Mouse (Mus musculus) forebrain, postnatal 0 days (tissue): ENCODE measurements around the gene Ccdc12. TPM values are rescaled to one million over a fixed set of nuclear protein-coding genes. Genes with fewer than 3 reads are reported as not detected.

Experiments
- ATAC-seq: fragments of 200-750 bp; cut with Nextera tagmentation; 2 replicates; pipeline ENCODE4 v1.8.0; 2017; ENCODE audit warnings: mild to moderate bottlenecking, moderate library complexity
- DNase-seq: peaks from one replicate; pipeline ENCODE4 v3.0.0-alpha.2; 2015
- H3K27ac ChIP-seq: fragments of 300-500 bp; sonication (generic); 2 replicates; pipeline ENCODE4 v1.5.1; 2014; ENCODE audit warnings: low read depth, mild to moderate bottlenecking, antibody characterized with exemption, low read length, moderate library complexity, mixed read lengths
- H3K27me3 ChIP-seq: fragments of 300-500 bp; sonication (generic); 2 replicates; pipeline ENCODE4 v1.6.1; 2014; ENCODE audit warnings: mild to moderate bottlenecking, low read length, mixed read lengths; ENCODE audit not compliant: insufficient read depth
- H3K36me3 ChIP-seq: fragments of 300-500 bp; sonication (generic); 2 replicates; pipeline ENCODE4 v1.6.1; 2014; ENCODE audit warnings: mild to moderate bottlenecking, moderate library complexity; ENCODE audit not compliant: insufficient read depth
- H3K4me1 ChIP-seq: fragments of 300-500 bp; sonication (generic); 2 replicates; pipeline ENCODE4 v1.6.1; 2014; ENCODE audit warnings: antibody characterized with exemption; ENCODE audit not compliant: insufficient read depth
- H3K4me2 ChIP-seq: fragments of 300-500 bp; sonication (generic); 2 replicates; pipeline ENCODE4 v1.6.1; 2014; ENCODE audit warnings: low read depth, mild to moderate bottlenecking, moderate library complexity
- H3K4me3 ChIP-seq: fragments of 300-500 bp; sonication (generic); 2 replicates; pipeline ENCODE4 v1.5.1; 2014; ENCODE audit warnings: low read depth, low read length, mixed read lengths
- H3K9ac ChIP-seq: fragments of 300-500 bp; sonication (generic); 2 replicates; pipeline ENCODE4 v1.6.1; 2014; ENCODE audit warnings: mild to moderate bottlenecking
- H3K9me3 ChIP-seq: fragments of 300-500 bp; sonication (generic); 2 replicates; pipeline ENCODE4 v1.6.1; 2016; ENCODE audit warnings: low read length
- CTCF ChIP-seq: sonication (generic); IDR thresholded peaks from 2 replicates; pipeline ENCODE4 v1.5.1; 2016; ENCODE audit warnings: antibody characterized with exemption, control low read depth, low read depth
- WGBS: fragments of 180-500 bp; shearing (Covaris S2); extraction: QIAGEN DNeasy Blood & Tissue Kit; methylation state at CpG from one replicate; pipeline ENCODE4 v1.1.7; 2014; 5-methylcytosine and 5-hydroxymethylcytosine counted together
- polyA plus RNA-seq: library from polyadenylated mRNA; unstranded; fragments of >200 nt; fragmentation: Nextera tagmentation; extraction: Ambion mirVana; gene quantifications from 2 replicates; pipeline ENCODE4 v1.2.1, GENCODE M21; 2015
- total RNA-seq: library from RNA; depleted of rRNA; stranded (reverse); fragments of >200 nt; gene quantifications from 2 replicates; pipeline ENCODE4 v1.2.3, GENCODE M21; 2014

Gene Ccdc12
- total and polyA plus RNA-seq, 2 experiments from 2014 or later, result 38.4 to 104 TPM

DNA sequence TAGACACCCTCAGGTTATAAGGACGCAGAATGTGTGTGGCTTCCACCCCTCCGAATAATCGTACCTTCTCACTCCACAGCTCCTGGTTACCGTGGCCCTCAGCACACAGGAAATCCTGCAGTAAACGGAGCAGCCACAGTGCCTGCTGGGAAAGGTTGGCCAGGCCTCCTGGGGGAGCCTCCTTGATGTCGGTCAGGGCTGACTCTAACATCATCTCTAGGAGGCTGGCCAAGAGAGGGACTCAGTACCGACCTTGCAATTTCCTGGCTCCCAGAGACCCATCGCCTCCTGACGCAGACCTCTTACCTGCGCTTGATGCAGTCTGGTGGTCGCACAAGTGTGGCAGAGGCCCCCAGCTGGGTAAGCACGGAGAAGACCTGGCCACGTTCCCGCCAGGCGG, 23.6 kb upstream of the Ccdc12 start:
- DNase-seq (no peak), ATAC-seq (no peak)
- no peaks in the 10 kb centered on the region for H3K4me1 ChIP-seq
- H3K36me3 ChIP-seq, result peaks cover 4% of the 10 kb centered on the region
- WGBS, result 88% methylated on average over 15 of the region's 15 CpGs
- no peak overlapping the region for H3K4me2 ChIP-seq
- no peaks in the 10 kb centered on the region for H3K9me3 ChIP-seq
- TF ChIP-seq CTCF, result no peak
- H3K9ac ChIP-seq, result no peak overlapping the region
- no peak overlapping the region for H3K27ac ChIP-seq
- no peaks in the 10 kb centered on the region for H3K27me3 ChIP-seq
- no peak overlapping the region for H3K4me3 ChIP-seq

DNA sequence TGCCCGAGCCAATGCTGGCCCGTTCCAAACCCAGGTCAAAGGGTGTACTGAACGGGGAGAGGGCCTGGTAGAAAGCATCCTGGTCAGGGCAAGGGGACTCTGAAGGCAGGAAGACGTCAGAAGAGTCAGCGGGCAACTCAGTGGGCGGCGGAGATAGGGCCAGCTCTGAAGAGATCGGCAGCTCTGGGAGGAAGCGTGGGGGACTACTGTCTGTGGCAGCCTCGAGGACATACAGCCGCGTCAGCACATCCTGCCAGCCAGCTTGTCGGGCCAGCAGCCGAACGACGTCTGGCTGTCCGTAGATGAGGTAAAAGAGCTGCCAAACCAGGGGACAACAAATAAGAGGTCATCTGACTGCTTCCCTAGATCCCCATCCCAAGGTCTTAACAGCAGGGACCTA, 22.4 kb upstream of the Ccdc12 start:
- no peak for TF ChIP-seq CTCF
- no peak overlapping the region for H3K4me3 ChIP-seq

GRCm38 (mm10) chr9:110635225-110635624, 21.1 kb upstream of the Ccdc12 start:
- TF ChIP-seq CTCF, result peak; percentile 96
- no peak overlapping the region for H3K4me3 ChIP-seq
- no peak overlapping the region for H3K4me2 ChIP-seq
- no peak overlapping the region for H3K27ac ChIP-seq
- peak; percentile 86 for DNase-seq
- 10% methylated on average over 19 of the region's 19 CpGs for WGBS
- H3K27me3 ChIP-seq, result no peaks in the 10 kb centered on the region
- H3K4me1 ChIP-seq, result no peaks in the 10 kb centered on the region
- ATAC-seq, result peak; percentile 66
- H3K9ac ChIP-seq, result no peak overlapping the region
- no peaks in the 10 kb centered on the region for H3K9me3 ChIP-seq
- H3K36me3 ChIP-seq, result no peaks in the 10 kb centered on the region; the same call in 1 of the 2 replicates

More for the DNA sequence above, 22.4 kb upstream of the Ccdc12 start:
- 86% methylated on average over 17 of the region's 17 CpGs for WGBS
- Histone ChIP-seq H3K27ac (no peak overlapping the region), H3K9ac (no peak overlapping the region), H3K36me3 (no peaks in the 10 kb centered on the region; the same call in 1 of the 2 replicates), H3K4me2 (no peak overlapping the region), H3K27me3 (no peaks in the 10 kb centered on the region), H3K4me1 (no peaks in the 10 kb centered on the region), H3K9me3 (no peaks in the 10 kb centered on the region)
- ATAC-seq, result no peak
- no peak for DNase-seq

DNA sequence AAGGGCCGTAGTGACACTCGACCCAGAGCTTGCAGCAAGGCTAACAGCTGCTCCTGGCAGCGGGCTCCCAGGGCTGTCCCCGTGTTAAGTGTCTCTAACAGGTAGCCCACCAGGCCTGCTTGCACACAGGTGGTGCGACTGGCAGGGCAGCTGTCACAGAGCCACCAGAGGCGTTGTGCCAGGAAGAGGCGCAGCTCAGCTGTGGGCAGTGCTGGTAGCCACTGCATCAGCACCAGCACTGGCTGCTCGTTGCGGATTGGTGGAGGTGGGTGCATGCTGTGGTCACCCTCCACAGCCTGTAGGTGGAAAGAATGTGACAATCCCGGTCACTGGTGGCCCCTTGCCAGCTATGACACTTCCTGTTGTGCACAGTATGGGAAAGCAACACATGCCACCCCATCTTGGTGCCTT, 17.7 kb upstream of the Ccdc12 start:
- H3K9ac ChIP-seq, result no peak overlapping the region
- WGBS, result 82% methylated on average over 10 of the region's 10 CpGs
- no peaks in the 10 kb centered on the region for H3K36me3 ChIP-seq
- no peaks in the 10 kb centered on the region for H3K4me1 ChIP-seq
- no peak overlapping the region for H3K4me2 ChIP-seq
- DNase-seq, result no peak
- no peak for ATAC-seq
- no peaks in the 10 kb centered on the region for H3K9me3 ChIP-seq
- no peak overlapping the region for H3K4me3 ChIP-seq
- TF ChIP-seq CTCF, result no peak
- H3K27ac ChIP-seq, result no peak overlapping the region
- no peaks in the 10 kb centered on the region for H3K27me3 ChIP-seq

DNA sequence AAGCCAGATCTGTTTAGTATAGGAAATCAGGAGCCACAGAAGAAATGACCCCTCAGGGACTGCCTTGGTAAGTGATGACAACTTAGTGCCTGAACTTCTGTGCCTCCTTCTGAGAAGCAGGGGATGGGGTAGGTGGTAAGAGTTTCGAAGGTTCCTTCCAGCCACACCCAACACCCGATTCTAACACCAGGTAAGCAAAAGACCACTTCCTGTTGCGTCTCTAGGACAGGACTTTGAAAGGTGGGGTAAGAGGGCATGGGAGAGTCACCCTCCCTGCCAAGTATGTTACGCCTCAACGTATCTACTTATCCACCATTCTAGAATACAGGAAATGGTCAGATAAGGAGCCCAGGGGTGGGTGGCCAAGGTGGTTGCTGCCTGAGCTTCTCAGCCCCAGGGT, 15.3 kb upstream of the Ccdc12 start:
- Histone ChIP-seq H3K9me3 (no peaks in the 10 kb centered on the region), H3K36me3 (no peaks in the 10 kb centered on the region), H3K4me2 (no peak overlapping the region), H3K4me1 (no peaks in the 10 kb centered on the region), H3K27me3 (no peaks in the 10 kb centered on the region), H3K27ac (no peak overlapping the region), H3K9ac (no peak overlapping the region), H3K4me3 (no peak overlapping the region)
- whole genome bisulfite sequencing, result 89% methylated on average over 5 of the region's 5 CpGs
- DNase-seq, result no peak
- no peak for TF ChIP-seq CTCF
- no peak for ATAC-seq

- Histone ChIP-seq H3K9me3 (no peaks in the 10 kb centered on the region), H3K36me3 (no peaks in the 10 kb centered on the region), H3K4me2 (no peak overlapping the region), H3K4me3 (no peak overlapping the region), H3K27ac (no peak overlapping the region), H3K4me1 (no peaks in the 10 kb centered on the region), H3K27me3 (no peaks in the 10 kb centered on the region), H3K9ac (no peak overlapping the region)
- TF ChIP-seq CTCF, result no peak
- ATAC-seq (no peak), DNase-seq (no peak)
- 62% methylated on average over 5 of the region's 5 CpGs for WGBS
Observed at GRCm38 (mm10) chr9:110642812-110643524, 13.3 kb upstream of the Ccdc12 start.

DNA sequence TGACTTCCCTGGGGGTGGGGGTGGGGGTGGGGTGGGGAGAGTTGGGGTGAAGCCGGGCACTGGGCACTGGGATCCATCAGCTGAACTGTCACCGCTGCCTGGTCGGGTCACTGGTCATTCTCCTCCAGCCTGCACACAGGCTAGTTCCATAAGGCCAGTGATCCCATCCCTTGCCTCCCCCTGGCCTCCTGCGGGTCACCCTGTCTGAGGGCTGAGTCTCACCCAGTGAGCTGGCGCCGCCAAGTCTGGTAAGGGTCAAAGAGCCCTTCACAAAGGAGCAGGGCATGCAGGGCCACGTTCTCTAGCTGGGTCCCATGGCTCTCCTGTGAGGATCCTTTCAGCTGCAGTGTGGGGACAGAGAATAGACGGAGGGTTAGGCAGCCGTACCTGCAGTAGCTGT, 12.5 kb upstream of the Ccdc12 start:
- no peak for TF ChIP-seq CTCF
- no peak overlapping the region for H3K4me2 ChIP-seq
- DNase-seq, result no peak
- H3K4me1 ChIP-seq, result no peaks in the 10 kb centered on the region
- H3K27ac ChIP-seq, result no peak overlapping the region
- H3K27me3 ChIP-seq, result no peaks in the 10 kb centered on the region
- H3K9me3 ChIP-seq, result no peaks in the 10 kb centered on the region
- H3K4me3 ChIP-seq, result no peak overlapping the region
- no peak overlapping the region for H3K9ac ChIP-seq
- 75% methylated on average over 9 of the region's 9 CpGs for WGBS
- no peaks in the 10 kb centered on the region for H3K36me3 ChIP-seq
- no peak for ATAC-seq
